Mouse (Mus musculus): ENCODE data around the gene Wfdc16. TPM values are rescaled to one million over a fixed set of nuclear protein-coding genes. Genes with fewer than 3 reads are reported as not detected.
"Not testable (repeated sequence)": the region's sequence is repeated elsewhere in the genome, so short reads cannot be mapped to it uniquely, and the experiment has no call there.

The Wfdc16 gene
- polyA plus RNA-seq, 1 experiment, result 428 TPM

DNA sequence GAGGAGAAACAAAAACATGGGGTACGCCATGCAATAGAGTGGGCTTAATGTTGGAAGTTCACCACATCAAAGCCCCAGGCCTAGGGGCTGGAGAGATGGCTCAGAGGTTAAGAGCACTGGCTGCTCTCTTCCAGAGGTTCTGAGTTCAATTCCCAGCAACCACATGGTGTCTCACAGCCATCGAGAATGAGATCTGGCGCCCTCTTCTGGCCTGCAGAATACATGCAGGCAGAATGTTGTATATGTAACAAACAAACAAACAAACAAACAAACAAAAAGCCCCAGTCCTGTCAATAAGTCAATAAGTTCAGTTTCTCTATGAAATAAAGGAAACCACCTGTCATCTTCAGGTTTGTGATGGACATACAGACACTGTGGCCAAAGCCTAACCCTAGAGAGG lies 38.4 kb downstream of the Wfdc16 start:
- DNase-seq (ENCODE audit: low read depth), result no peak

DNA sequence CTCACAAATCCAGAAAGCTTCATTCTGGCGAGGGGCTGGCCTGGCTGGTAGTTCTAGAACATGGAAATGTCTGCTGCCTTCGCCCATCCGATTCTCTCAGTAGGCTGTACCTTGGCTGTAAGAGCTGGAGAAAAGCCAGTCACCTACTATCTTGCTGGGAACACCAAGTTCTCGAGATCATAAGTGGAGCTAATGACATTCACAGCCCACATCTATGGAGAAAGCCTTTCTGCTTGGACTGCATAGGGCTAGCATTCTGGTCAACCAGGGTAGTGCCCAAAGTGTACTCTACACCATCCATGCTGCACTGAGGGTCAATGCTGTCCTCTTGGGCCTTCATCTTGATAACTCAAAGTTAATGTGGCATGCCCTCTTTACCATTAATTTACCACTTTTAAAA lies 45.1 kb downstream of the Wfdc16 start, which contains the start of gene Eppin:
Gene Eppin, minus strand, starts transcription at position 101 of the 400 bp plus-strand sequence.
- DNase-seq (ENCODE audit: low read depth), result no peak

DNA sequence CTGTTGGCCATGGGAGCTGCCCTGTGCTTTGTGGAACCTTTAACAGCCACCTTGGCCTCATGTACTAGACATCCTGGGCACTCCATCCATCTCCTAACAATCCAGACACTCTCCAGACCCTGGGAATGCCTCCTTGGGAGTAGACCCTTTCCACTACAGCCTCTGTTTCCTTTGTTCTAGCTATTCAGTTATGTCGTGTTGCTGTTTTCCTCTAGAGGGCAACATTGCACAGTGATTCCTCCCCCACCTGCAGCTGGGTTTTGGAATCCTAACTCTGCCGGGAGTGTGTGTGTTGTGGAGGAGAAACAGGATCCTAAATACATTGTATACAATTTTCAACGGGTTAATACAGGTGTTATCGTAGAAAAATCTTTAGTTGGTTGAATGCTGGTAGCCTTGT lies 46.6 kb downstream of the Wfdc16 start:
- no peak for DNase-seq (ENCODE audit: low read depth)

DNA sequence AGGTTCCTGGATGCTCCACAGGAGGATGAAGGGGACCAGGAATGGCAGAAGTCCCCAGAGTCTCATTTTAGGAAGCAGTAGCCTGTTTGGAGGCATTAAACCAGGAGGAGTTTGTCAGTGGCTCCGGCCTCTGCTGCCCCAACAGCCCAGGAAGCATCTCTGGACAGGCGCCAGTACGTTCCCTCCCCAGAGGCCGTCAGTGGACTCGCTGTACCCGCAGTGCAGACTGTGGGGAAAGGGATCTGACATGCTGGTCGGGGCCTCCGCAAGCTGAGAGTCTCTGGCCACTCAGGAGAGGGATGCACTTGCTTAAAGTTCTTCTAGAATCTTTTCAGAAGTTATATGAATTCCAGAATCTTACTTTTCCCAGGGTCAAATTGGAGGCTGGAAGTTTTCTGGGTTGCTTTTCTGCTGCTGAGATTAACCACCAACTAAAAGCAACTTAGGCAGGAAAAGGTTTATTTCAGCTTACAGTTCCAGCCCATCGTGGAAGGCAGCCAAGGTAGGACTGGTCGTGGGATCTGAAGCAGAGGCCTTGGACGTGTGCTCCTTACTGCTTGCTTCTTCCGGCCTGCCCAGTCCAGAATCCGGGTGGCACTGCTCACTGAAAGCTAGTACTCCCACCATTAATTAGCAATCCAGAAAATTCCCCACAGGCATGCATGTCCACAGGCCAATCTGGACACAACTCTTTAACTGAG lies 53.4 kb downstream of the Wfdc16 start, which contains the start of gene Wfdc6a:
Gene Wfdc6a, minus strand, starts transcription at position 423 of the 701 bp plus-strand sequence.
- DNase-seq (ENCODE audit: low read depth), result not testable (repeated sequence)

Other genes starting within 250 kb of the Wfdc16 start
- 73.0 and 86.1 TPM in 2 replicates for gene Slpi, start 249.7 kb downstream of the Wfdc16 start, polyA plus RNA-seq (2012; rRNA removed)
- gene Rbpjl, start 235.7 kb downstream of the Wfdc16 start, polyA plus RNA-seq (2012; rRNA removed), result 0.03 TPM in 2 replicates
- gene Matn4, start 233.6 kb downstream of the Wfdc16 start, polyA plus RNA-seq (2012; rRNA removed), result 0.88 and 1.4 TPM in 2 replicates
- gene Sdc4, start 194.9 kb downstream of the Wfdc16 start, polyA plus RNA-seq (2012; rRNA removed), result 18.0 and 19.6 TPM in 2 replicates
- gene Sys1, start 181.8 kb downstream of the Wfdc16 start, polyA plus RNA-seq (2012; rRNA removed), result 94.8 and 100 TPM in 2 replicates
- gene Gm20458, start 177.8 kb downstream of the Wfdc16 start, polyA plus RNA-seq (2012; rRNA removed), result 21.8 and 25.0 TPM in 2 replicates
- not detected in 2 replicates for gene Trp53tg5, start 165.1 kb downstream of the Wfdc16 start, polyA plus RNA-seq (2012; rRNA removed)
- gene Dbndd2, start 152.7 kb downstream of the Wfdc16 start, polyA plus RNA-seq (2012; rRNA removed), result 24.8 and 29.5 TPM in 2 replicates
- 97.9 and 128 TPM in 2 replicates for gene Pigt, start 141.3 kb downstream of the Wfdc16 start, polyA plus RNA-seq (2012; rRNA removed)
- 12.1 and 16.0 TPM in 2 replicates for gene Wfdc2, start 76.4 kb downstream of the Wfdc16 start, polyA plus RNA-seq (2012; rRNA removed)
- gene Spint3, start 65.3 kb downstream of the Wfdc16 start, polyA plus RNA-seq (2012; rRNA removed), result 317 and 597 TPM in 2 replicates
- gene Wfdc6a, start 53.3 kb downstream of the Wfdc16 start, polyA plus RNA-seq (2012; rRNA removed), result 94.1 and 109 TPM in 2 replicates
- 211 and 222 TPM in 2 replicates for gene Eppin, start 45.2 kb downstream of the Wfdc16 start, polyA plus RNA-seq (2012; rRNA removed)
- gene Wfdc6b, start 25.3 kb downstream of the Wfdc16 start, polyA plus RNA-seq (2012; rRNA removed), result 159 and 208 TPM in 2 replicates
- 341 and 347 TPM in 2 replicates for gene Wfdc8, start 25.2 kb downstream of the Wfdc16 start, polyA plus RNA-seq (2012; rRNA removed)
- gene Wfdc10, start 17.2 kb upstream of the Wfdc16 start, polyA plus RNA-seq (2012; rRNA removed), result 5,228 and 5,435 TPM in 2 replicates
- 190 and 293 TPM in 2 replicates for gene Wfdc9, start 17.8 kb upstream of the Wfdc16 start, polyA plus RNA-seq (2012; rRNA removed)
- gene Wfdc11, start 35.3 kb upstream of the Wfdc16 start, polyA plus RNA-seq (2012; rRNA removed), result 6.6 and 15.6 TPM in 2 replicates
- 1,038 and 1,237 TPM in 2 replicates for gene Wfdc13, start 46.3 kb upstream of the Wfdc16 start, polyA plus RNA-seq (2012; rRNA removed)
- gene Spint4, start 59.7 kb upstream of the Wfdc16 start, polyA plus RNA-seq (2012; rRNA removed), result 272 and 330 TPM in 2 replicates
- 127 and 235 TPM in 2 replicates for gene Spint5, start 76.5 kb upstream of the Wfdc16 start, polyA plus RNA-seq (2012; rRNA removed)
- 11.1 and 11.3 TPM in 2 replicates for gene Wfdc3, start 107.1 kb upstream of the Wfdc16 start, polyA plus RNA-seq (2012; rRNA removed)
- gene Dnttip1, start 107.2 kb upstream of the Wfdc16 start, polyA plus RNA-seq (2012; rRNA removed), result 29.9 and 49.6 TPM in 2 replicates
- 8.5 and 11.8 TPM in 2 replicates for gene Ube2c, start 131.1 kb upstream of the Wfdc16 start, polyA plus RNA-seq (2012; rRNA removed)
- 17.6 and 20.6 TPM in 2 replicates for gene Tnnc2, start 141.2 kb upstream of the Wfdc16 start, polyA plus RNA-seq (2012; rRNA removed)
- 23.0 and 24.6 TPM in 2 replicates for gene Snx21, start 147.0 kb upstream of the Wfdc16 start, polyA plus RNA-seq (2012; rRNA removed)
- gene Acot8, start 166.1 kb upstream of the Wfdc16 start, polyA plus RNA-seq (2012; rRNA removed), result 31.4 and 31.5 TPM in 2 replicates
- 3.4 and 3.7 TPM in 2 replicates for gene Zswim3, start 166.3 kb upstream of the Wfdc16 start, polyA plus RNA-seq (2012; rRNA removed)
- 10.5 and 11.8 TPM in 2 replicates for gene Zswim1, start 183.9 kb upstream of the Wfdc16 start, polyA plus RNA-seq (2012; rRNA removed)
- 0.46 and 0.70 TPM in 2 replicates for gene Spata25, start 189.7 kb upstream of the Wfdc16 start, polyA plus RNA-seq (2012; rRNA removed)
- gene Ctsa, start 194.1 kb upstream of the Wfdc16 start, polyA plus RNA-seq (2012; rRNA removed), result 274 and 289 TPM in 2 replicates
- gene Neurl2, start 194.7 kb upstream of the Wfdc16 start, polyA plus RNA-seq (2012; rRNA removed), result 5.9 and 7.4 TPM in 2 replicates
- 277 and 290 TPM in 2 replicates for gene Pltp, start 218.9 kb upstream of the Wfdc16 start, polyA plus RNA-seq (2012; rRNA removed)
- 32.0 and 33.9 TPM in 2 replicates for gene Pcif1, start 240.5 kb upstream of the Wfdc16 start, polyA plus RNA-seq (2012; rRNA removed)

Data from gonadal fat pad, adult 2 months (tissue).